Mouse (Mus musculus): Measurements from ENCODE around the gene Dspp. TPM values are rescaled to one million over a fixed set of nuclear protein-coding genes. Genes with fewer than 3 reads are reported as not detected.

The Dspp gene
- polyA plus RNA-seq, 1 experiment from 2014 or later: not detected

DNA sequence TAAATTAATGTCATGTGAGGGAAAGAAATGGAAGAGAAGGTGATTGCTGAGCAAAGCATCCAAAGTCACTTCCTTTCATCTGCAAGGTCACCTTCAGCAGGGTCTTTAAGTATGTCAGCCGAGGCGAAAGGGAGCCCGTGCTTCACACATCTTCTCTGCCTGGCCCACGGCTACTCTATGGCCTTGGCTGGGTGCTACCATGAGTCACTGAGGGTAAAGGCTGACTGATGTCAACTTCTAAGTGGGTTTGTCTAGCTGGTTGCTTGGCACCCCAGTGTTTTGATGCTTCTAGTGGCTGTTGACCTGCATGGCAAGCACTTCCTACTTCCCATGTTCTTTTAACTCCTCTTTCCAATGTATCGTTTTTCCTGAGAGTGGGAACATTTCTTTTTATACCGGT, 20.3 kb upstream of the Dspp start:
- no peaks in the 10 kb centered on the region for H3K27me3 ChIP-seq (ENCODE audit: low read depth, poor library complexity, severe bottlenecking)
- DNase-seq (ENCODE audit: low spot score): no peak
- no peaks in the 10 kb centered on the region for H3K36me3 ChIP-seq
- WGBS: 92% methylated on average over 6 of the region's 6 CpGs
- no peaks in the 10 kb centered on the region for H3K9me3 ChIP-seq (replicated peaks)
- H3K4me1 ChIP-seq: peaks cover 5% of the 10 kb centered on the region
- no peak overlapping the region for H3K27ac ChIP-seq
- H3K4me3 ChIP-seq: no peak overlapping the region

DNA sequence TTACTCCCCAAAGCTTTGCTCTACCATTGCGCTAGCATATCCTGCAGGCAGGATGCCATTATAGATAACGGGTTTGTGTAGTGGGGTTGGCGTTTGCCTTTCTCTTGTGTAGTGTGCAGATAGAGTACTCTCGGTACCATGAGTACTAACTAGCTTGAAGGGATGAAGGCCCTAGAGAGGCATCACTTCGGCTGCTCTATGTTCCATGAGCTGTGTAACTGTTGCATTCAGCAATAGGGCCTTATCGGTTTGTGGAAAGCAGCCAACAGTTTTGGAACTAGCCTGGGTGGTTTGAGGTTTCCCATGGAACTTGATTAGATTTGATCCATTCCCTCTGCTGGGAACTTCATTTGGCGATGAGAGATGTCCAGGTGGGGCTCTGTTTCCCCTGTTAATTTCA, 12.8 kb upstream of the Dspp start:
- Histone ChIP-seq H3K27me3 (ENCODE audit: low read depth, poor library complexity, severe bottlenecking) (no peaks in the 10 kb centered on the region), H3K36me3 (no peaks in the 10 kb centered on the region), H3K4me1 (no peaks in the 10 kb centered on the region), H3K9me3 (replicated peaks) (no peaks in the 10 kb centered on the region), H3K27ac (no peak overlapping the region), H3K4me3 (no peak overlapping the region)
- no peak for DNase-seq (ENCODE audit: low spot score)
- 91% methylated on average over 7 of the region's 7 CpGs for WGBS

- Histone ChIP-seq H3K27me3 (ENCODE audit: low read depth, poor library complexity, severe bottlenecking) (no peaks in the 10 kb centered on the region), H3K9me3 (replicated peaks) (no peaks in the 10 kb centered on the region), H3K36me3 (no peaks in the 10 kb centered on the region), H3K4me3 (no peak overlapping the region), H3K27ac (no peak overlapping the region), H3K4me1 (no peaks in the 10 kb centered on the region; the same call in 1 of the 2 replicates)
- 86% methylated on average over 7 of the region's 7 CpGs for whole genome bisulfite sequencing
- DNase-seq (ENCODE audit: low spot score): no peak
Measured at GRCm38 (mm10) chr5:104158332-104159052, 12.0 kb upstream of the Dspp start.

- DNase-seq (ENCODE audit: low spot score): no peak
- Histone ChIP-seq H3K4me3 (no peak overlapping the region), H3K4me1 (peaks cover 7% of the 10 kb centered on the region), H3K27ac (no peak overlapping the region), H3K27me3 (ENCODE audit: low read depth, poor library complexity, severe bottlenecking) (no peaks in the 10 kb centered on the region), H3K36me3 (no peaks in the 10 kb centered on the region), H3K9me3 (replicated peaks) (no peaks in the 10 kb centered on the region)
- 90% methylated on average over 3 of the region's 3 CpGs for WGBS
Measured at GRCm38 (mm10) chr5:104160581-104160980, 9.9 kb upstream of the Dspp start.

- no peaks in the 10 kb centered on the region for H3K9me3 ChIP-seq (replicated peaks)
- no peak for DNase-seq (ENCODE audit: low spot score)
- 92% methylated on average over 1 of the region's 1 CpGs for WGBS
- peaks cover 7% of the 10 kb centered on the region for H3K4me1 ChIP-seq
- H3K27me3 ChIP-seq (ENCODE audit: low read depth, poor library complexity, severe bottlenecking): no peaks in the 10 kb centered on the region
- no peak overlapping the region for H3K4me3 ChIP-seq
- no peak overlapping the region for H3K27ac ChIP-seq
- H3K36me3 ChIP-seq: no peaks in the 10 kb centered on the region
Measured at GRCm38 (mm10) chr5:104161390-104161789, 9.1 kb upstream of the Dspp start.

DNA sequence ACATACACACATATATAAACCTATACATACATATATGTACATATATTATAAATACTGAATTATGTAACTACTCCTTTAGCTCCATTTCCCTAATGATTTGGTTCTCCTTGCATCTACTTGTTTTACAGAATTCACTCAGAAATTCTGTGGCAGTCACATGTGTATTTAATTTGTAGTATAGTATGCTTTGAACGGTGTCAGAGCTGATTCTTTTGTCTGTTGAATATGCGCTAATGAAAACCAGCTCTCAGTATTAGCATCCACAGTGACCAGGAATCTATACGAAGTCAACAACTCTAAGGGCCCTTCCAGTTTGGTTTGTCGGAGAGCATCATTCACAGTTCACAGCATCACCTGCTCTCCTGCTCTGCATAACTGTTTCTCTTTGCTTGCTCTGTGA, 7.0 kb upstream of the Dspp start:
- Histone ChIP-seq H3K27me3 (ENCODE audit: low read depth, poor library complexity, severe bottlenecking) (no peaks in the 10 kb centered on the region), H3K36me3 (no peaks in the 10 kb centered on the region), H3K4me3 (no peak overlapping the region), H3K27ac (no peak overlapping the region), H3K9me3 (replicated peaks) (no peaks in the 10 kb centered on the region), H3K4me1 (peaks cover 7% of the 10 kb centered on the region)
- DNase-seq (ENCODE audit: low spot score): no peak
- 57% methylated on average over 4 of the region's 4 CpGs for WGBS

DNA sequence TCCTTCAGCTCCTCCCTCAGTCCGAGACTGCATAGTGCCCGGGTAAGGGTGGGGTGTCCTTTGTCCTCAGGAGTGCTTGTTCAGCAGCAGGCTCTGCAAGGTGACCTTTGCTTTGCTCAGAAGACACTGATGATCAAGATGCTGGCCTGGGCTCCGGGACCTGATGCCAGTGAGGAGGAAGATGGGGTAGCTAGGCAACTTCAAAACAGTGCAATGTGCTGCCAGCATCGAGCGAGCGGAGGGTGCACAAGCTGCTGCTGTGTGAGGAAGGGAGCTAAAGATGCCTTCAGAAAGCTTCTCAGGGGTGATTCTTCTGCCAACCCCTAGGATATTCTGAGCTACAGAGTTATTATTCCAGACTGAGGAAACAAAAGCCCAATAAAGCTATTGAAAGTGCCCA, 2.6 kb downstream of the Dspp start:
- H3K4me3 ChIP-seq: no peak overlapping the region
- H3K4me1 ChIP-seq: no peaks in the 10 kb centered on the region
- 88% methylated on average over 6 of the region's 6 CpGs for WGBS
- H3K36me3 ChIP-seq: no peaks in the 10 kb centered on the region
- no peaks in the 10 kb centered on the region for H3K27me3 ChIP-seq (ENCODE audit: low read depth, poor library complexity, severe bottlenecking)
- DNase-seq (ENCODE audit: low spot score): no peak
- H3K9me3 ChIP-seq (replicated peaks): no peaks in the 10 kb centered on the region; the same call in 1 of the 2 replicates
- H3K27ac ChIP-seq: no peak overlapping the region

DNA sequence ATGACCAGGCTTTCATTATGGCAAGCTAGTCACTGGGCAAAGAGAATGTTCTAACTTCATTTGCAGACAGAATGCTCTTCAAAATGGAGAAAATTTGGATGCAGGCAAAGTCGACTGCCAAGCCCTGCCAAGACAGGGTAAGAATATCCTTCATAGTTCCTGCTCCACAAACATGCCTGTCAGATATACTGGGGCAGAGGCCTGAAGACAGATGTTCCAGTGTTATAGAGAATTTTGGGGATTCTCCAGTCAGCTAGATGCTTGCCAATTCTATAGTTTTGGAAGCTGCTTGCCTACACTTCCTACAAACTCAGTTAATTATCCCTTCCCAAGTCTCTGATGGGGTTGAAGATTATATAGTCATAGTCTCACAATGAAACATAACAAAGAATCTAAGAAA, 13.2 kb downstream of the Dspp start:
- no peak for DNase-seq (ENCODE audit: low spot score)
- no peak overlapping the region for H3K27ac ChIP-seq
- no peaks in the 10 kb centered on the region for H3K4me1 ChIP-seq
- H3K4me3 ChIP-seq: no peak overlapping the region
- no peaks in the 10 kb centered on the region for H3K27me3 ChIP-seq (ENCODE audit: low read depth, poor library complexity, severe bottlenecking)
- no peaks in the 10 kb centered on the region for H3K36me3 ChIP-seq
- no peaks in the 10 kb centered on the region for H3K9me3 ChIP-seq (replicated peaks)
- 92% methylated on average over 1 of the region's 1 CpGs for WGBS

- no peak overlapping the region for H3K27ac ChIP-seq
- no peaks in the 10 kb centered on the region for H3K4me1 ChIP-seq
- H3K4me3 ChIP-seq: no peak overlapping the region
- WGBS: 89% methylated on average over 3 of the region's 3 CpGs
- no peaks in the 10 kb centered on the region for H3K9me3 ChIP-seq (replicated peaks)
- no peaks in the 10 kb centered on the region for H3K27me3 ChIP-seq (ENCODE audit: low read depth, poor library complexity, severe bottlenecking)
- no peaks in the 10 kb centered on the region for H3K36me3 ChIP-seq
- no peak for DNase-seq (ENCODE audit: low spot score)
Measured at GRCm38 (mm10) chr5:104187281-104187680, 16.8 kb downstream of the Dspp start.

DNA sequence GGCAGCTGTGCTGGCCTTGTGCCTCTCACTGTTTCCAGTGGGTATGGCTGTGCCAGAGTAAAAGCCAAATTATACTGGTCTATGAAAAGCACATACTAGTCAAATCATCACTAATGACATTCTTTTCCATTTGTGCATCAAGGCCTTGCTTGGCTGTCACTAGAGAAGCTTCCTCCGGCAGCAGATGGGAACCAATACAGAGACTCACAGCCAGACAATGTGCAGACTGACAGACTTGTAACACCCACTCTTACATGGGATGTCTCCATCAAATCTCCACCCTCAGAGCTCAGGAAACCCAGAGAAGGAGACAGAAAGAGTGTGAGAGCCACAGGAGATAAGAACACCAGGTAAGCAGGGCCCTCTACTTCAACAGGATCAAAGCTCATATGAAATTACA, 24.6 kb downstream of the Dspp start:
- Histone ChIP-seq H3K27me3 (ENCODE audit: low read depth, poor library complexity, severe bottlenecking) (no peaks in the 10 kb centered on the region), H3K4me1 (no peaks in the 10 kb centered on the region), H3K36me3 (no peaks in the 10 kb centered on the region), H3K9me3 (replicated peaks) (no peaks in the 10 kb centered on the region), H3K27ac (no peak overlapping the region), H3K4me3 (no peak overlapping the region)
- DNase-seq (ENCODE audit: low spot score): no peak
- WGBS: 91% methylated on average over 1 of the region's 1 CpGs

GRCm38 (mm10) chr5:104201153-104201950, 30.8 kb downstream of the Dspp start:
- H3K36me3 ChIP-seq: no peaks in the 10 kb centered on the region
- no peaks in the 10 kb centered on the region for H3K27me3 ChIP-seq (ENCODE audit: low read depth, poor library complexity, severe bottlenecking)
- no peak overlapping the region for H3K27ac ChIP-seq
- WGBS: 95% methylated on average over 12 of the region's 12 CpGs
- no peaks in the 10 kb centered on the region for H3K4me1 ChIP-seq
- no peak overlapping the region for H3K4me3 ChIP-seq
- H3K9me3 ChIP-seq (replicated peaks): no peaks in the 10 kb centered on the region
- no peak for DNase-seq (ENCODE audit: low spot score)

DNA sequence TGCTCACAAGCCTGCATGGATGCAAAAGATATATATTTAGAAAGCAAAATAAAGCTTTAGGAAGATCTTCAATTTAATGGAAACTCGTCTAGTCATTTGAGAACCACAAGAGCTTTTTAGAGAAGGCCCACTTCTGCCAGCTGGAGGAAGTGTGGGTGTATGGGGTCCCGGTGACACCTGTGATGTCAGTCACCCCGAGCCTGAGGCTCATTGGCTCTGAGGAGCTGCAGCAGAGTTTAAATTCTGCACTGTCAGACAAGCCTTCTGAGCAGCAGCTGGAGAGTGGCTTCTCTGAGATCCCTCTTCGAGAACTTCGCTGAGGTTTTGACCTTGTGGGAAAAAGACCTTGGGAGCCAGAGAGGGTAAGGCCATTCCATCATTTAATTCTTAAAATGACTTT, 31.8 kb downstream of the Dspp start, which contains the start of gene Dmp1:
TSS of gene Dmp1 (plus strand) at position 263 of the 400 bp plus-strand sequence.
- 80% methylated on average over 5 of the region's 5 CpGs for WGBS
- DNase-seq (ENCODE audit: low spot score): no peak

GRCm38 (mm10) chr5:104212531-104212930, 42.0 kb downstream of the Dspp start:
- Histone ChIP-seq H3K36me3 (no peaks in the 10 kb centered on the region), H3K27ac (peak overlapping the region; percentile 42; the same call in 1 of the 2 replicates), H3K4me1 (no peaks in the 10 kb centered on the region), H3K4me3 (no peak overlapping the region), H3K9me3 (replicated peaks) (no peaks in the 10 kb centered on the region), H3K27me3 (ENCODE audit: low read depth, poor library complexity, severe bottlenecking) (no peaks in the 10 kb centered on the region)
- WGBS: 86% methylated on average over 11 of the region's 11 CpGs
- no peak for DNase-seq (ENCODE audit: low spot score)

More for the DNA sequence above, 31.8 kb downstream of the Dspp start, which contains the start of gene Dmp1:
- no peaks in the 10 kb centered on the region for H3K36me3 ChIP-seq
- no peaks in the 10 kb centered on the region for H3K4me1 ChIP-seq
- H3K27ac ChIP-seq: no peak within 1 kb of the TSS
- no peaks in the 10 kb centered on the region for H3K9me3 ChIP-seq (replicated peaks)
- H3K27me3 ChIP-seq (ENCODE audit: low read depth, poor library complexity, severe bottlenecking): no peaks in the 10 kb centered on the region
- H3K4me3 ChIP-seq: no peak within 1 kb of the TSS

All from limb, embryonic 10.5 days (tissue).